22 mouse cellular contexts compared by ENCODE assay signal in the genomic region with DNA sequence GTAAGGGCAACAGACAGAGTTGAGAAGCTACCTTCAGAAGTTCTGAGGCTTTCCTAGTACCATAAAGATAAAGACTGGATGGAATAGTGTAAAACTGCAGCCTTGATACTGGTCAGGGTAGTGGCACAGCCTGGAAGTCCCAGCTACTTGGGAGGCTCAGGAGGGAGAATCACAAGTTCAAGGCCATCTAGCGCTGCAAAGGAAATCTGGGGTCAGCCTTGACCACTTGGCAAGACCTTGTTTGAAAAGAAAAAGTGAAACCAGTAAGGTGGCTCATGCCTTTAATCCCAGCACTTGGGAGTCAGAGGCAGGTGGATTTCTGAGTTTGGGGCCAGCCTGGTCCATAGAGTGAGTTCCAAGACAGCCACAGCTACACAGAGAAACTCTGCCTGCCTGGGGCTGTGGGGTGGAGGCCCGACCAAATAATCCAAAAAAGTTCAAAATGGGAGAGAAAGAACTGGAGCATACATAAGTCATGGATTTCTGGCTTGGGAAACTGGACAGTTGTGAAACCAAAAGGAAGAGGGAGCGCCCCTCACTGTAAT. TPM values are rescaled to one million over a fixed set of nuclear protein-coding genes. Genes with fewer than 3 reads are reported as not detected.
DNase-seq lines count a peak whose midpoint lies in the region; ATAC-seq and TF ChIP-seq lines count a peak whose summit lies in the region.
"Had no signal": no experiment of that assay in that cellular context is flagged by ENCODE, and none has a peak within 500 bp of the region (broad histone marks: within the 10 kb centered on the region; RNA-seq: fewer than 3 reads in every experiment).

No protein-coding gene starts in this region.

- no peaks in the 10 kb centered on the region for H3K36me3 ChIP-seq in kidney, adult 2 months (ENCODE audit: control insufficient read depth, insufficient read depth, low read length)
- H3K36me3 ChIP-seq in kidney, embryonic 16.5 days (ENCODE audit: insufficient read depth, low read length) = no peaks in the 10 kb centered on the region
- H3K36me3 ChIP-seq: hindbrain, embryonic 12.5 days; limb, embryonic 13.5 days; liver, embryonic 13.5 days had no signal

- H3K4me1 ChIP-seq in kidney, adult 2 months (ENCODE audit: control insufficient read depth, insufficient read depth, low read length) = peaks cover 14% of the 10 kb centered on the region
- peaks cover 16% of the 10 kb centered on the region; the same call in 1 of the 2 replicates for H3K4me1 ChIP-seq in kidney, embryonic 16.5 days (ENCODE audit: insufficient read depth, low read length)
- H3K4me1 ChIP-seq: liver, embryonic 13.5 days had no signal

- TF ChIP-seq CTCF in kidney, adult 2 months (conservative IDR thresholded peaks at IDR 0.05; ENCODE audit: insufficient read depth, insufficient read length, low read depth, low read length) = no peak

- H3K9me3 ChIP-seq in kidney, embryonic 16.5 days (ENCODE audit: low read length) = no peaks in the 10 kb centered on the region
- H3K9me3 ChIP-seq: embryonic facial prominence, embryonic 10.5 days; forebrain, embryonic 10.5 days; hindbrain, embryonic 12.5 days; limb, embryonic 13.5 days; liver, embryonic 13.5 days; megakaryocyte, embryonic 14.5 days had no signal

- ATAC-seq in kidney, embryonic 16.5 days (ENCODE audit: low FRiP score, low TSS enrichment) = no peak

- TF ChIP-seq POLR2A in kidney, adult 2 months (IDR thresholded peaks at IDR 0.05; ENCODE audit: low read depth, low read length) = no peak

- no peak overlapping the region for H3K4me3 ChIP-seq in kidney, adult 2 months (ENCODE audit: insufficient read depth, low read depth, low read length)
- no peak overlapping the region for H3K4me3 ChIP-seq in kidney, embryonic 16.5 days (ENCODE audit: low read length)
- H3K4me3 ChIP-seq: embryonic facial prominence, embryonic 10.5 days; forebrain, embryonic 10.5 days; hindbrain, embryonic 12.5 days; limb, embryonic 13.5 days; liver, embryonic 13.5 days; megakaryocyte, embryonic 14.5 days had no signal

- H3K4me2 ChIP-seq in kidney, embryonic 16.5 days (replicated peaks; ENCODE audit: low read depth, low read length) = no peak overlapping the region
- H3K4me2 ChIP-seq: hindbrain, embryonic 12.5 days; limb, embryonic 13.5 days; liver, embryonic 13.5 days; lung, embryonic 14.5 days had no signal

- peak; percentile 54 to 82 for DNase-seq in adrenal gland, adult (ENCODE audit: inconsistent age in 2 of 2, low spot score in 1 of 2)
- no peak for DNase-seq in adrenal gland, postnatal 4 days (ENCODE audit: low spot score in 2 of 2)
- DNase-seq in heart, adult 11 months = peak; percentile 91
- DNase-seq in heart, adult 8-10 months (ENCODE audit: low spot score) = no peak
- no peak for DNase-seq in kidney, adult 2 months
- DNase-seq in NIH3T3 (ENCODE audit: low read depth) = peak; percentile 18
- no peak for DNase-seq in right cerebral cortex, postnatal 25 days
- DNase-seq: cerebellum, adult 11-12 months; cerebellum, postnatal 10 days; kidney, adult 18-20 months; layer of hippocampus, postnatal 36 days; liver, embryonic 13.5 days; lung, embryonic 14.5 days; midbrain, embryonic 14.5 days; right cerebral cortex, postnatal 14 days; thymus, postnatal 14 days had no signal

- H3K9ac ChIP-seq in kidney, embryonic 16.5 days (replicated peaks; ENCODE audit: low read length) = no peak overlapping the region
- H3K9ac ChIP-seq: hindbrain, embryonic 12.5 days; limb, embryonic 13.5 days; liver, embryonic 13.5 days; lung, embryonic 14.5 days had no signal

- 80% methylated on average over 3 of the region's 3 CpGs for WGBS in kidney, adult 2 months
- WGBS in kidney, embryonic 16.5 days = 88% methylated on average over 3 of the region's 3 CpGs

- no peaks in the 10 kb centered on the region for H3K27me3 ChIP-seq in kidney, adult 2 months (replicated peaks; ENCODE audit: control insufficient read depth, insufficient read depth, low read length)
- H3K27me3 ChIP-seq in kidney, embryonic 16.5 days (ENCODE audit: insufficient read depth, low read length) = no peaks in the 10 kb centered on the region
- H3K27me3 ChIP-seq: hindbrain, embryonic 12.5 days; limb, embryonic 13.5 days; liver, embryonic 13.5 days had no signal

- peak overlapping the region; percentile 39 for H3K27ac ChIP-seq in kidney, adult 2 months (ENCODE audit: insufficient read depth, low read depth, low read length)
- no peak overlapping the region for H3K27ac ChIP-seq in kidney, embryonic 16.5 days (ENCODE audit: low read length)
- H3K27ac ChIP-seq: embryonic facial prominence, embryonic 10.5 days; forebrain, embryonic 10.5 days; hindbrain, embryonic 12.5 days; limb, embryonic 13.5 days; liver, embryonic 13.5 days had no signal

RNA-seq across cellular contexts. Expression of gene Sntb2, which starts 8.4 kb away (rescaled TPM):
- 10 to 100 TPM; 37.2 to 39.0 TPM for total RNA-seq in adrenal gland, postnatal 4 days (2021)
- 10 to 100 TPM; 10.6 to 11.6 (median 11.3) TPM for total RNA-seq in heart, adult 8-10 months (2022)
- polyA plus RNA-seq in kidney, adult 2 months (2012; rRNA removed) = 9.4 and 10.4 TPM in 2 replicates
- polyA plus RNA-seq in kidney, embryonic 16.5 days (2015; fragmentation: Nextera tagmentation; extraction: Ambion mirVana) = 12.2 and 15.9 TPM in 2 replicates

RNA-seq across cellular contexts. Expression of gene Utp4, which starts 50.5 kb away (rescaled TPM):
- total RNA-seq in adrenal gland, postnatal 4 days (2021) = 10 to 100 TPM; 45.1 to 47.0 TPM
- total RNA-seq in heart, adult 8-10 months (2022) = 10 to 100 TPM; 20.2 to 23.0 (median 21.6) TPM
- polyA plus RNA-seq in kidney, adult 2 months (2012; rRNA removed) = 24.1 and 24.5 TPM in 2 replicates
- 84.3 and 91.4 TPM in 2 replicates for polyA plus RNA-seq in kidney, embryonic 16.5 days (2015; fragmentation: Nextera tagmentation; extraction: Ambion mirVana)

Comparison
In these comparisons a context has a peak if more than half of its experiments do, and no peak if none do; other contexts are left out.
1. DNase-seq: peak in adrenal gland, adult (2 of 2), heart, adult 11 months (single experiment) and NIH3T3 (single experiment); none in adrenal gland, postnatal 4 days (0 of 2), heart, adult 8-10 months (single experiment), kidney, adult 2 months (single experiment) and right cerebral cortex, postnatal 25 days (single experiment).